Mouse (Mus musculus): Measurements from ENCODE around the gene Cul7. TPM values are rescaled to one million over a fixed set of nuclear protein-coding genes. Genes with fewer than 3 reads are reported as not detected.

Cul7 gene
- polyA plus RNA-seq, 1 experiment from 2014 or later = 34.9 TPM

DNA sequence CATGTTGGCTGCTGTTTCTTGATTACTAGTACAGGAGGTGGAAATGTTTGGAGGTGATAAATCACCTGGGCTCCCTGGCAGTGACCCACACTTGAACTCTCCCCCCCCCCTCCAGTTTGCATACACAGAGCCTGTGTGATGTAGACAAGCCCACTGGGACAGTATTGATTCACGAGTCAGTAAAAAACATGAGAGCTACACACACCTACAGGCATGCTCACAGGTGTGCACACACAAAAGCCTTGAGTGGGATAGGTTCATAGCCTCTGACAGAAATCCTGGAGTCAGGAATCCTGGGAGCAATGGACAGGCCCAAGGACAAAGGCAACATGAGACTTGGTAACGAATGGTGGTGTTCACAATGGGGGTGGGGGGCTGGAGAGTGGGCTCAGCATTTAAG, 37.9 kb upstream of the Cul7 start:
- no peak for DNase-seq (ENCODE audit: low spot score)
- Histone ChIP-seq H3K27me3 (ENCODE audit: control insufficient read depth, insufficient read depth, low read length) (no peaks in the 10 kb centered on the region), H3K36me3 (ENCODE audit: control insufficient read depth, insufficient read depth, low read length) (no peaks in the 10 kb centered on the region), H3K4me3 (ENCODE audit: low read depth, low read length) (no peak overlapping the region), H3K27ac (ENCODE audit: low read depth, low read length) (no peak overlapping the region), H3K9ac (ENCODE audit: low read length) (no peak overlapping the region), H3K4me2 (ENCODE audit: low read depth, low read length, severe bottlenecking) (no peak overlapping the region), H3K9me3 (ENCODE audit: control insufficient read depth, low read length) (no peaks in the 10 kb centered on the region), H3K4me1 (replicated peaks; ENCODE audit: control insufficient read depth, insufficient read depth, low read length) (peaks cover 18% of the 10 kb centered on the region)
- WGBS = 71% methylated on average over 2 of the region's 2 CpGs
- ATAC-seq (replicated peaks; ENCODE audit: low FRiP score) = no peak

DNA sequence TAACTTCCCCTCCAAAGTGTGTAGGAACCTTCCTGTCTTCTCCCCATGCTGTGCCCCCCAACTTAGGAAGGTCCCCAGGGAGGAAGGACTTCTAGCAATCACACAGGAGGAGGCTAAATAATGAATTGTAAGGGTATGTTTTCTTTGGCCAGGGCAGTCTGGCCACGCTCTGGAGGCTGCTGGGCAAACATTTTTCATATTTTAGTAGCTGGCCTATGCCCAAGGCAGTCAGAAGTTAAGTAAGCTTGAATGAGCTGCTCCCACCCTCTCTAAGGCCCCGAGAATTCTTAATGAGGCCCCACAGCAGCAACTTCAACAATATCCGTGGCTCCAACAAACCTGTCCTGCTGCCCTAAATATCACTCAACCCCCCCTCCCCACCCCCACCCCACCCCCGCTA, 37.3 kb upstream of the Cul7 start:
- no peaks in the 10 kb centered on the region for H3K36me3 ChIP-seq (ENCODE audit: control insufficient read depth, insufficient read depth, low read length)
- H3K27ac ChIP-seq (ENCODE audit: low read depth, low read length) = no peak overlapping the region
- no peak for DNase-seq (ENCODE audit: low spot score)
- H3K4me2 ChIP-seq (ENCODE audit: low read depth, low read length, severe bottlenecking) = no peak overlapping the region
- peaks cover 23% of the 10 kb centered on the region for H3K4me1 ChIP-seq (replicated peaks; ENCODE audit: control insufficient read depth, insufficient read depth, low read length)
- no peak for ATAC-seq (replicated peaks; ENCODE audit: low FRiP score)
- no peak overlapping the region for H3K9ac ChIP-seq (ENCODE audit: low read length)
- no peaks in the 10 kb centered on the region for H3K9me3 ChIP-seq (ENCODE audit: control insufficient read depth, low read length)
- H3K27me3 ChIP-seq (ENCODE audit: control insufficient read depth, insufficient read depth, low read length) = no peaks in the 10 kb centered on the region
- 41% methylated on average over 4 of the region's 4 CpGs for WGBS
- H3K4me3 ChIP-seq (ENCODE audit: low read depth, low read length) = no peak overlapping the region

DNA sequence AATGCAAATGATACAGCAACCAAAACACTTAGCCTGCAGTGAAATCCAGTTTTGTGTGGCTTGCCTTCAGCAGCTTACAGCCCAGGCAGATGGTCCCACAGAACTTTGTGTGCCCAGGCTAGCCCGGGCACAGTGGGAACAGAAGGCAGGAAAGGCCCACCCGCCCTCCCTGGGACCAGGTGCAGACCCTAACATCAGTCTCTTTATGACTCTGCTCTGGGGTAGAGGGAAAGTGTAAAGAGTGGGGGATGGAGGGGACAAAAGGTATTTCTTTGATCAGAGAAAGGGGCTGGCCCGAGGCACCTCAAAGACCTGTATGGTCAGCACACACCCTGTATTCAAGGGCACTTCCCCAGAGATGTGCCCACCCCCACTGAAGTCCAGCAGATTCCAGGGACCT, 36.9 kb upstream of the Cul7 start:
- Histone ChIP-seq H3K36me3 (ENCODE audit: control insufficient read depth, insufficient read depth, low read length) (no peaks in the 10 kb centered on the region), H3K4me3 (ENCODE audit: low read depth, low read length) (no peak overlapping the region), H3K4me2 (ENCODE audit: low read depth, low read length, severe bottlenecking) (no peak overlapping the region), H3K27me3 (ENCODE audit: control insufficient read depth, insufficient read depth, low read length) (no peaks in the 10 kb centered on the region), H3K9me3 (ENCODE audit: control insufficient read depth, low read length) (no peaks in the 10 kb centered on the region), H3K27ac (ENCODE audit: low read depth, low read length) (peak overlapping the region; percentile 12; the same call in 1 of the 2 replicates), H3K9ac (ENCODE audit: low read length) (no peak overlapping the region), H3K4me1 (replicated peaks; ENCODE audit: control insufficient read depth, insufficient read depth, low read length) (peaks cover 27% of the 10 kb centered on the region)
- 50% methylated on average over 3 of the region's 3 CpGs for WGBS
- DNase-seq (ENCODE audit: low spot score) = no peak
- no peak for ATAC-seq (replicated peaks; ENCODE audit: low FRiP score)

DNA sequence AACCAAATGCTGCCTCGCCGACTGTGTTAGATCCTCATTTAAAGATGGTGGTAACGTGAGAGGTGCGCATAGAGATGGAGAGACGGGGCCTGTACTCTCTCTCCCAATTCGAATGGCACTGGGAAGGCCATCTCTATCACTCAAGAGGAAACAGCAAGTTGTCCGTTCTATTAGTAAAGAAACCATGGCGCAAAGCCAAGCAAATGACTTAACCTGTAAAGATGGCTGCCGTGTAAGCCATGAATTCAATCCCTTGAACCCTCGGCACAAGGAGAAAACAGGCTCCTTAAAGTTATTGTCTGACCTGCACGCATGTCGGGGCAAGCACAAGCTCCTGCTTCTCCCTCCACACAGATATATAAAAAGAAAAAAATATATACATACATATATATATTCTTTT, 32.3 kb upstream of the Cul7 start:
- H3K4me1 ChIP-seq (replicated peaks; ENCODE audit: control insufficient read depth, insufficient read depth, low read length) = peaks cover 50% of the 10 kb centered on the region
- 61% methylated on average over 12 of the region's 12 CpGs for WGBS
- DNase-seq (ENCODE audit: low spot score) (no peak), ATAC-seq (replicated peaks; ENCODE audit: low FRiP score) (no peak)
- peak overlapping the region; percentile 37 for H3K4me2 ChIP-seq (ENCODE audit: low read depth, low read length, severe bottlenecking)
- peak overlapping the region; percentile 87 for H3K27ac ChIP-seq (ENCODE audit: low read depth, low read length)
- H3K36me3 ChIP-seq (ENCODE audit: control insufficient read depth, insufficient read depth, low read length) = no peaks in the 10 kb centered on the region
- H3K9me3 ChIP-seq (ENCODE audit: control insufficient read depth, low read length) = no peaks in the 10 kb centered on the region
- no peak overlapping the region for H3K4me3 ChIP-seq (ENCODE audit: low read depth, low read length)
- H3K27me3 ChIP-seq (ENCODE audit: control insufficient read depth, insufficient read depth, low read length) = no peaks in the 10 kb centered on the region
- H3K9ac ChIP-seq (ENCODE audit: low read length) = peak overlapping the region; percentile 58; the same call in 1 of the 2 replicates

DNA sequence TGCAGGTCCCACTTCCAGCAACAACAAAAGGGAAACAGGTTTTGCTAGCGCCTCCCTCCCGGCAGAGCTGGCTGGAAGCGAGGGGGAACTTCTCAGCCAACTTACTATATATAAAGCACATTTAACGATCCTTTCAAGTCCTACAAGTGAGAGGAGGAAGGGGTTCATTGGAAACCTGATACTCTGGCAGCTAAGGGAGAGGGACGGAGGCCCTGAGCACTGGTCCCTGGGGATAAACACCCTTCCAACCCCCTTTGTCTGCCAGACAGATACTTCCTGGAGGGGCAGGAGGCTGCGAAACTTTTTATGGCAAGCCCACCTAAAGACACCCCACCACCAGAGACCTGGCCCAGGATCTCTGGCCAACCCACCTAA, 31.8 kb upstream of the Cul7 start:
- H3K9ac ChIP-seq (ENCODE audit: low read length) = peak overlapping the region; percentile 58
- H3K4me1 ChIP-seq (replicated peaks; ENCODE audit: control insufficient read depth, insufficient read depth, low read length) = peaks cover 45% of the 10 kb centered on the region
- ATAC-seq (replicated peaks; ENCODE audit: low FRiP score) = peak; percentile 31

DNA sequence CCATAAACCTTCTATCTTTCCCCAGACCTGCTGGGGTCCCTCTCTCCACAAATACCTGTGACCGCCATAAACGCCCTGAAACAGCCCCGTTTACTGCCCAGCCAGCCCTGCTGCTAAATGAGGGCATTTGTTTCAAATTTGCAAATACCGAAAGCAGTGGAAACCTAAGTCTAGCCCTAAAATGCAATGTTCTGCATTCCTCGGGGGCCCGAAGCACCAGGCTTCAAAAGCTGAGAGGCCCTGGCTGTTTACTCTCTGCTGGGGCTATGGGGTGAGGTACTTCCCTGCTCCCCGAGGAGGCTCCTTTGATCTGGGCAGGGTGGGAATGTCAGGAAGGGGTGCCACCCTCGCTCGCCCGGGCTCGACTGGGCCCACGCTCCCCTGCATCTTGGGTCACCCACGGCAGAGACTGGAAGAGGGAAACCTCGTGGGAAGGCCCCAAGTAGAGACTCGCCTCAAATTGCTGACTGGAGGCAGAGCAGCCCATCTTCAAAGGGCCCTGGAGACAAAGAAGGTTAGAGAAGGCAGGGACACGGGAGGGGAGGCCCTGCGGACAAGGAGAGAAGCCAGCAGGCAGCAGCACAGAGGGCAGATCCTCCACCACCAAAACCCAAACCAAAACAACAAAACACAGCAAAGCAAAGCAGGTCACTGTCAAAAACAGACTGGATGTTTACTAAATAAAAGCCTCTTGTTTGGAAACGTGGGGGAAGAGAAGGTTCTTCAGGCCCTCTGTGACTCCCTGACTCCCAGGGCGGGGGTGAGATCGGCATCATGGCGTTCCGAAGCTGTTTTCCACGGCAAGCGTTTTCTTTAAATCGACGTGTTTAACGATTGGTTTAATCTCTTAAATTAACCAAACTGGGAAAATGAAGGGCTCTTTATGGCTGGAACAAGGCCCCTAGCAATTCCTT, 31.1 kb upstream of the Cul7 start:
- peak overlapping the region; percentile 58 for H3K9ac ChIP-seq (ENCODE audit: low read length)
- DNase-seq (ENCODE audit: low spot score) = peak; percentile 69
- under 1% methylated on average over 27 of the region's 27 CpGs for WGBS
- H3K4me1 ChIP-seq (replicated peaks; ENCODE audit: control insufficient read depth, insufficient read depth, low read length) = peaks cover 39% of the 10 kb centered on the region
- peak overlapping the region; percentile 87 for H3K27ac ChIP-seq (ENCODE audit: low read depth, low read length)
- no peaks in the 10 kb centered on the region for H3K36me3 ChIP-seq (ENCODE audit: control insufficient read depth, insufficient read depth, low read length)
- no peaks in the 10 kb centered on the region for H3K27me3 ChIP-seq (ENCODE audit: control insufficient read depth, insufficient read depth, low read length)
- ATAC-seq (replicated peaks; ENCODE audit: low FRiP score) = peak; percentile 48; the same call in 1 of the 2 replicates
- H3K4me3 ChIP-seq (ENCODE audit: low read depth, low read length) = 0 out of 2 replicates have a peak overlapping the region, but pooled peaks have one; percentile 2
- H3K4me2 ChIP-seq (ENCODE audit: low read depth, low read length, severe bottlenecking) = peak overlapping the region; percentile 37
- no peaks in the 10 kb centered on the region for H3K9me3 ChIP-seq (ENCODE audit: control insufficient read depth, low read length)

More for the DNA sequence above, 31.8 kb upstream of the Cul7 start:
- Histone ChIP-seq H3K4me2 (ENCODE audit: low read depth, low read length, severe bottlenecking) (peak overlapping the region; percentile 37), H3K27me3 (ENCODE audit: control insufficient read depth, insufficient read depth, low read length) (no peaks in the 10 kb centered on the region), H3K36me3 (ENCODE audit: control insufficient read depth, insufficient read depth, low read length) (no peaks in the 10 kb centered on the region), H3K27ac (ENCODE audit: low read depth, low read length) (peak overlapping the region; percentile 87), H3K9me3 (ENCODE audit: control insufficient read depth, low read length) (no peaks in the 10 kb centered on the region), H3K4me3 (ENCODE audit: low read depth, low read length) (no peak overlapping the region)
- peak; percentile 64 for DNase-seq (ENCODE audit: low spot score)
- under 1% methylated on average over 6 of the region's 6 CpGs for WGBS

DNA sequence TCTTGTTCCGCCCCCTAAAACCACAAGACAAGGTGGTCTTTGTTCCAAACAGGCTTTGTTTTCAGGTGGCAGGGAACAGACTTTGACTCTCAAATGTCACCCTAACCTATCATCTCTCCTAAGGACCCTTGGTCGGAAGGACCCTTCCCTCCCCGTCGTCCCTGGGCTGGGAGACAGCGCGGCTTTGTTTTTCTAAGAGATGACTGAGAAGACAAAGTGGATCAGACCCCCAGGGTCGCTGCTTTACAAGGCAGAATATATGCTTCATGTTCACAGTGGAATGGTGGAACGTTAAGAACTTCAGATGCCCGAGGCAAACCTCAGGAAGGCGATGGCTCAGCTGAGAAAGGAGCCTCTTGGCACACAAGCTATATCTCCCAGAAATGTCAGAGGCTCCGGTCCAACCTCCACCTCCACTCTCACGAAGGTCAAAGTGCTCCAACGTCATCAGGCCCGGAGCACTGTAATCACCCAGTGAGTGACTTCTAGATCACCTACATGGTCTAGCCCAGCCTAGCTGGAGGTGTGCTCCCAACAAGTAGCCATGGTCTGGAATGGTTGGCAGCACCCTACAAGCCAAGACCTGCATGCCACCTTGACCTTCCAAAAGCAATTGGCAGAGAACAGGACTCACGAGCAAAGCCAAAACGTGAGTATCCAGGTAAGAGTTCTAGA, 30.3 kb upstream of the Cul7 start:
- ATAC-seq (replicated peaks; ENCODE audit: low FRiP score) (no peak), DNase-seq (ENCODE audit: low spot score) (no peak)
- H3K9ac ChIP-seq (ENCODE audit: low read length) = peak overlapping the region; percentile 58
- no peaks in the 10 kb centered on the region for H3K36me3 ChIP-seq (ENCODE audit: control insufficient read depth, insufficient read depth, low read length)
- WGBS = 30% methylated on average over 16 of the region's 16 CpGs
- no peaks in the 10 kb centered on the region for H3K27me3 ChIP-seq (ENCODE audit: control insufficient read depth, insufficient read depth, low read length)
- H3K27ac ChIP-seq (ENCODE audit: low read depth, low read length) = peak overlapping the region; percentile 87
- no peaks in the 10 kb centered on the region for H3K9me3 ChIP-seq (ENCODE audit: control insufficient read depth, low read length)
- H3K4me2 ChIP-seq (ENCODE audit: low read depth, low read length, severe bottlenecking) = peak overlapping the region; percentile 37; the same call in 1 of the 2 replicates
- H3K4me3 ChIP-seq (ENCODE audit: low read depth, low read length) = no peak overlapping the region
- H3K4me1 ChIP-seq (replicated peaks; ENCODE audit: control insufficient read depth, insufficient read depth, low read length) = peaks cover 41% of the 10 kb centered on the region

DNA sequence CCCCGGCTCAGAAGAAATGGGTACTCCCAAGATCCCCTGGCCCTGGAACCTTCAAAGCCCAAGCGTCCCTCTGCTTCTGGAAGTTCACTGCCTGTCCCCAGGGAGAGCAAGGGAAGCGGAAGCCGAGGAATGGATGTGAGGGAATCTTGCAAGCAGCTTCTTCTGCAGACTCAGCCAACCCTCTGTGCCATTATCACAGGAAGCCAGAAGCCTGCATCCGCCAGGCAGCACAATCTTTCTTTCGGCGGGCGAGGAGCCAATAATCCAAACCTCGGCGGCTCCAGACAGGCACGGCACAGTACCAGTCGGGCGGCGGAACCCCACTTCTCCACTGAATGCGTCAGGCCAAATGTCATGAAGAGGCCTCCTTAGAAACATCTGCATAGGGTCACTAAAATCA, 28.8 kb upstream of the Cul7 start:
- Histone ChIP-seq H3K27ac (ENCODE audit: low read depth, low read length) (no peak overlapping the region), H3K9me3 (ENCODE audit: control insufficient read depth, low read length) (no peaks in the 10 kb centered on the region), H3K4me3 (ENCODE audit: low read depth, low read length) (no peak overlapping the region), H3K36me3 (ENCODE audit: control insufficient read depth, insufficient read depth, low read length) (no peaks in the 10 kb centered on the region), H3K4me2 (ENCODE audit: low read depth, low read length, severe bottlenecking) (no peak overlapping the region), H3K27me3 (ENCODE audit: control insufficient read depth, insufficient read depth, low read length) (no peaks in the 10 kb centered on the region), H3K9ac (ENCODE audit: low read length) (no peak overlapping the region), H3K4me1 (replicated peaks; ENCODE audit: control insufficient read depth, insufficient read depth, low read length) (peaks cover 45% of the 10 kb centered on the region)
- DNase-seq (ENCODE audit: low spot score) (no peak), ATAC-seq (replicated peaks; ENCODE audit: low FRiP score) (no peak)
- WGBS = 81% methylated on average over 15 of the region's 15 CpGs
